Mouse (Mus musculus): ENCODE results near the gene Dennd5a.

Gene Dennd5a

DNA sequence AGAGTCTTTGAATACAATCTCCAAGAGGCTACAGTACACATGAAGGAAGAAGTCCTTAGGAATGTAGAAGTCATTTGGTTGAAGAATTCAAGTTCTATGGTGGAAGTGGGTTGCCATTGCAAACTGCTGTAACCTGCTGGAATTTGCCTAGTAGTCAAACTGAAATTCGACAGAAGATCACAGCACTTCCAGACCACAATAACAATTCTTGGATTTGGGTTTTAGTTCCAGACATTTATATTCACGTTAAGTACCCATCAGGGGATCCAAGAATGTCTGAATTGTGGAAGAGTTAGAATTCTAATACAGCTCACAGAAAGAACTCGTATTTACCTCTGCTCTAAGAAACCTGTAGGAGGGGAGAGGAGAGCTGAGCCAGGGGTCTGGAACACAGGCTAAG lies 109.7 kb downstream of the Dennd5a start:
- no peaks in the 10 kb centered on the region for H3K9me3 ChIP-seq (ENCODE audit: low read length)
- H3K4me3 ChIP-seq (replicated peaks; ENCODE audit: low read length) = no peak overlapping the region
- no peaks in the 10 kb centered on the region for H3K36me3 ChIP-seq (ENCODE audit: insufficient read depth, low read length)
- H3K27me3 ChIP-seq (ENCODE audit: insufficient read depth, low read length) = 0 out of 2 replicates have a peak, but pooled peaks cover 11% of the 10 kb centered on the region
- H3K4me1 ChIP-seq (replicated peaks; ENCODE audit: low read depth, low read length) = peaks cover 30% of the 10 kb centered on the region
- TF ChIP-seq NANOG (IDR thresholded peaks at IDR 0.05; ENCODE audit: borderline replicate concordance, low read length) (no peak), POU5F1 (IDR thresholded peaks at IDR 0.05; ENCODE audit: borderline replicate concordance, low read length) (no peak), CTCF (conservative IDR thresholded peaks at IDR 0.05; ENCODE audit: low read length) (no peak)

DNA sequence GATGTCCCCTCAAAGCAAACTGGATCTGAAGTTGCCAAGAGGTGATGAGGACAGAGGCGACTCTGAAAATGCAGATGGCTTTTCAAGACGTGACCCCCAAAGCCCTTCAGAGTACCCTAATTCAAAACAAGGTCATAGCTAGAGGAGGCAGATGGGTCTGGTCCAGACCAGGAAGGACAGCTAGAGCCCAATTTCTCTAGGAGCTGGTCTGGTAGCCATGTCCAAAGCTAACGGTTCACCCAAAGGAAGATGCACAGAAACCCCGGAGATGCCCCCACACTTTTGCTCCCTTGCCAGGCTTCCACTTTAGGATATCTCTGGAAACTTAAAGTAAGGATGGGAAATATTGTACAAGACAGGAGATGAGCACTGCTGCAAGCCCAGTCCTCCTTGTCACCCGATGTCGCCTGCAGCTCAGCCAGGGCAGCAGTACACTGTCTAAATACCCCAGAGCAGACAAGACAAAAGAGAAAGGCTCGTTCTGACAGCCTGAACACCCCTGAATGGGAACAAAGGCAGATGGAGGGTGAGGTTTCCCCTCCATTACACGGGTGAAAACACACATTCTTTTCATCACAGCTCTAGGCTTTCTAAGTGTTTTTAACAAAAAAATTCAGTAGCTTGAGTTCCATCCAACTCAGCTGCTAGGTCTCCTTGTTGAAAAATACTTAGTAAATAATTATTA lies 110.4 kb downstream of the Dennd5a start:
- H3K4me1 ChIP-seq (replicated peaks; ENCODE audit: low read depth, low read length) = peaks cover 30% of the 10 kb centered on the region
- H3K27me3 ChIP-seq (ENCODE audit: insufficient read depth, low read length) = 0 out of 2 replicates have a peak, but pooled peaks cover 11% of the 10 kb centered on the region
- no peak for TF ChIP-seq CTCF (conservative IDR thresholded peaks at IDR 0.05; ENCODE audit: low read length)
- TF ChIP-seq NANOG (IDR thresholded peaks at IDR 0.05; ENCODE audit: borderline replicate concordance, low read length) = no peak
- TF ChIP-seq POU5F1 (IDR thresholded peaks at IDR 0.05; ENCODE audit: borderline replicate concordance, low read length) = no peak
- no peak overlapping the region for H3K4me3 ChIP-seq (replicated peaks; ENCODE audit: low read length)
- no peaks in the 10 kb centered on the region for H3K9me3 ChIP-seq (ENCODE audit: low read length)
- no peaks in the 10 kb centered on the region for H3K36me3 ChIP-seq (ENCODE audit: insufficient read depth, low read length)

DNA sequence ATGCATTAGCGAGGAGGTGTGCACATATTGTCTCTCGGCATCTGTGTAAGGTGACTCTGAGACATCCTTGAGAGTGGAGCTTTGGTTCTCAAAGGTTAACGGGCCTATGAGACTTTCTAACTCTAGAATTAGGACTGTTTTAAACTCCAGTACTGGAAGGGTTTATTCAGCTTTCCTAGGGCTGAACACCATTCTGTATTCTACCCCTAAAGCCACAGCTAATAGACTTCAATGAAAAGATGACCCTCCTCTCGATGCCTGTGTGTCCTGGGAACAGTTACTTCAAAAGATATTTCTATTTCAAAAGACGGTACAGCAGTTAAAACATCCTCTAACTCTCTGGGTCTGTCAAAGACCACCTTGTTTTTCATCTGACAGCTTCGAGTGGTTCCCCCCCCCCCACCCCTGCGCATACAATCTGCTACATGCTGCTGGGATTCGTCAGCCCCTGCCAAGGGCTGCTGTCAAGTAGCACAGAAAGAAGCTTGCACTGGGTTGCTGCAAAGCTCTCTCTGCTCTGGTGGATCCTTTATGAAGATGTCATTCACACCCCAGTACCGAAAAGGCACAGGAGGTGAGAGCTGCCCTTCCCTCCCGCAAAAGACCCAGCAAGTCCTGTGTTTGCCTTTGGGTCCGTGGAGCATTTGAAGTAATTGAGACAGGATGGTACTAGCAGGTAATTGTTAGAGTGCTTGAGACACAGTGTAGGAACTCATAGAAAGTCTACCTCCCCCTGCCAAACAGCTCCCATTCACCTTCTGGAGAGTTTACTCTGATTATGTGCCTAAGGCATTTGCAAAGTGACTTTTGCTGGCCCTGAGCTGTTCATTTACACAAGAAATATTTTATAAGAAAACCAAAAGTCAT lies 111.2 kb downstream of the Dennd5a start:
- H3K4me1 ChIP-seq (replicated peaks; ENCODE audit: low read depth, low read length) = peaks cover 30% of the 10 kb centered on the region
- TF ChIP-seq POU5F1 (IDR thresholded peaks at IDR 0.05; ENCODE audit: borderline replicate concordance, low read length) = no peak
- TF ChIP-seq CTCF (conservative IDR thresholded peaks at IDR 0.05; ENCODE audit: low read length) = no peak
- no peak for TF ChIP-seq NANOG (IDR thresholded peaks at IDR 0.05; ENCODE audit: borderline replicate concordance, low read length)
- H3K36me3 ChIP-seq (ENCODE audit: insufficient read depth, low read length) = no peaks in the 10 kb centered on the region
- no peak overlapping the region for H3K4me3 ChIP-seq (replicated peaks; ENCODE audit: low read length)
- 0 out of 2 replicates have a peak, but pooled peaks cover 7% of the 10 kb centered on the region for H3K27me3 ChIP-seq (ENCODE audit: insufficient read depth, low read length)
- no peaks in the 10 kb centered on the region for H3K9me3 ChIP-seq (ENCODE audit: low read length)

DNA sequence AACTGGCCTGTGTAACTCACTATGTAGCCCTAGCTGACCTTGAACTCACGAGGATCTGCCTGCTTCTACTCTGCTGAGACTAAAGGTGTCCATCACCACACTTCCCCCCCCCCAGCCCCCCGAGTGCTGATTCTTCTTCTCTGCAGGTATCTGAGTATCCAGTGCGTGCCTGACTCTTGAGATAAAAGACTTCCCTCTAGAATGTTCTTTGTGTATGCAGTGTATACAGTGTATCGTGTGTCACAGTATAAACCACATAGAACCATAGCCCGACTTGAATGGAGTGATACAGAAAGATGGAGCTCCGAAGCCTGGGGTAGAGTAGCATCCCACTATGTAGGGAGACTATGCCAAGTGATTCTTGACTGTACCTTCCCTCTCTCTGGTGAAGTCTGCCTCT lies 116.2 kb downstream of the Dennd5a start:
- TF ChIP-seq POU5F1 (IDR thresholded peaks at IDR 0.05; ENCODE audit: borderline replicate concordance, low read length) = no peak
- no peak for TF ChIP-seq NANOG (IDR thresholded peaks at IDR 0.05; ENCODE audit: borderline replicate concordance, low read length)
- no peak for TF ChIP-seq CTCF (conservative IDR thresholded peaks at IDR 0.05; ENCODE audit: low read length)
- Histone ChIP-seq H3K9me3 (ENCODE audit: low read length) (no peaks in the 10 kb centered on the region), H3K36me3 (ENCODE audit: insufficient read depth, low read length) (no peaks in the 10 kb centered on the region), H3K4me1 (replicated peaks; ENCODE audit: low read depth, low read length) (peaks cover 4% of the 10 kb centered on the region; the same call in 1 of the 2 replicates), H3K4me3 (replicated peaks; ENCODE audit: low read length) (no peak overlapping the region), H3K27me3 (ENCODE audit: insufficient read depth, low read length) (0 out of 2 replicates have a peak, but pooled peaks cover 3% of the 10 kb centered on the region)

Measured in E14TG2a.4 (cell line).